In the genomic region with DNA sequence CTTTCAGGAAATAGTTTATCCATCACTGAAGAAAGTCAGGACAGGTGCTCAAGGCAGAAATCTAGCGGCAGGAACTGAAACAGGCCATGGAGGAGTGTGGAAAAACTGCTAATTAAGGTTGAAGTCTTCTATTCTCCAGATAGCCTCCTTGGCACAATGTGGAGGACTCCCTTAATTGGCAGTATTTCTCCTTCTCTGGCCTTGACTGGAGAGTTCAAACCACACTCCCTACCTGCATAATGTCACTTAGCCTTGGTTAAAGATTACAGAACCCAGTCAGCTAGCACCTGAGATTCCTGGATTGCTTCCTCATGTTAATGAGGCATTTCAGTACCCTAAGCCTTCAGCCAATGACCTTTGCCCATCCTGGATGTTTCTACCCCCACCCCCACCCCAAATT, we compare ENCODE assay signal across 20 mouse cellular contexts. TPM values are rescaled to one million over a fixed set of nuclear protein-coding genes. Genes with fewer than 3 reads are reported as not detected.
A peak's percentile ranks its signal among the peaks of the same experiment; 100 is the strongest.
DNase-seq lines count a peak whose midpoint lies in the region.
"Had no signal": no experiment of that assay in that cellular context is flagged by ENCODE, and none has a peak within 500 bp of the region (broad histone marks: within the 10 kb centered on the region; RNA-seq: fewer than 3 reads in every experiment).

No protein-coding gene starts in this region.

- peak; percentile 17 for DNase-seq in kidney, adult 18-20 months
- DNase-seq in kidney, postnatal 4 days = no peak
- peak; percentile 86 for DNase-seq in kidney, adult 9 months
- no peak for DNase-seq in kidney, postnatal 10 days
- DNase-seq in Muller cell, postnatal 12 days (ENCODE audit: inconsistent ontology term) = peak; percentile 27
- peak; percentile 10 for DNase-seq in kidney, postnatal 14 days
- no peak for DNase-seq in layer of hippocampus, adult 18-20 months (ENCODE audit: low spot score in 2 of 2)
- no peak for DNase-seq in layer of hippocampus, adult 11-12 months (ENCODE audit: low spot score)
- DNase-seq: adrenal gland, adult 8-10 months; adrenal gland, postnatal 25 days; cerebellum, adult 11-12 months; cerebellum, adult 8-10 months; cerebellum, postnatal 10 days; cerebellum, postnatal 36 days; embryo, embryonic 11 days; gastrocnemius, postnatal 25 days; heart, adult 2 months had no signal

RNA-seq across cellular contexts. Expression of a gene that starts 25.3 kb away (rescaled TPM):
- under 1 TPM; 0.18 to 0.20 TPM for total RNA-seq in layer of hippocampus, adult 18-20 months (2021)
- total RNA-seq: adrenal gland, adult 8-10 months; adrenal gland, postnatal 25 days; gastrocnemius, adult 8-10 months; gastrocnemius, postnatal 25 days; heart, adult 2 months; heart, postnatal 25 days; hematopoietic stem cell, adult 5-6 weeks had no signal

Comparison
In these comparisons a context has a peak if more than half of its experiments do, and no peak if none do; other contexts are left out.
1. DNase-seq: peak in kidney, adult 18-20 months (single experiment), kidney, adult 9 months (single experiment), Muller cell, postnatal 12 days (single experiment) and kidney, postnatal 14 days (single experiment); none in kidney, postnatal 4 days (0 of 2), kidney, postnatal 10 days (single experiment), layer of hippocampus, adult 18-20 months (0 of 2) and layer of hippocampus, adult 11-12 months (single experiment).